Mouse (Mus musculus) midbrain, postnatal 0 days (tissue): ENCODE measurements around the gene Actr1a. TPM values are rescaled to one million over a fixed set of nuclear protein-coding genes. Genes with fewer than 3 reads are reported as not detected.

Source experiments
- ATAC-seq: fragments of 200-750 bp; cut with Nextera tagmentation; 2 replicates; pipeline ENCODE4 v1.8.0; 2017; ENCODE audit warnings: moderate number of reproducible peaks, mild to moderate bottlenecking, moderate TSS enrichment, moderate library complexity; ENCODE audit not compliant: low FRiP score
- DNase-seq: peaks from one replicate; pipeline ENCODE4 v3.0.0-alpha.2; 2015; ENCODE audit warnings: low spot score
- H3K27ac ChIP-seq: fragments of 300-500 bp; sonication (generic); 2 replicates; pipeline ENCODE4 v1.5.1; 2014; ENCODE audit warnings: low read depth, mild to moderate bottlenecking, low read length, mixed read lengths
- H3K27me3 ChIP-seq: fragments of 300-500 bp; sonication (generic); 2 replicates; pipeline ENCODE4 v1.6.1; 2014; ENCODE audit warnings: low read length, control low read depth, mixed read lengths; ENCODE audit not compliant: insufficient read depth
- H3K36me3 ChIP-seq: fragments of 300-500 bp; sonication (generic); 2 replicates; pipeline ENCODE4 v1.6.1; 2014; ENCODE audit warnings: low read length, control low read depth, mixed read lengths; ENCODE audit not compliant: insufficient read depth
- H3K4me1 ChIP-seq: fragments of 300-500 bp; sonication (generic); 2 replicates; pipeline ENCODE4 v1.6.1; 2014; ENCODE audit warnings: mild to moderate bottlenecking, control low read depth, antibody characterized with exemption, low read length, mixed read lengths; ENCODE audit not compliant: insufficient read depth
- H3K4me2 ChIP-seq: fragments of 300-500 bp; sonication (generic); 2 replicates; pipeline ENCODE4 v1.6.1; 2014; ENCODE audit warnings: low read depth, mild to moderate bottlenecking, low read length, mixed read lengths; ENCODE audit not compliant: poor library complexity, severe bottlenecking
- H3K4me3 ChIP-seq: fragments of 300-500 bp; sonication (generic); 2 replicates; pipeline ENCODE4 v1.5.1; 2014; ENCODE audit warnings: low read depth, mild to moderate bottlenecking, low read length, moderate library complexity
- H3K9ac ChIP-seq: fragments of 300-500 bp; sonication (generic); replicated peaks from 2 replicates; pipeline ENCODE4 v1.6.1; 2014; ENCODE audit warnings: mild to moderate bottlenecking, low read length, moderate library complexity, mixed read lengths; ENCODE audit not compliant: poor library complexity, severe bottlenecking
- H3K9me3 ChIP-seq: fragments of 300-500 bp; sonication (generic); 2 replicates; pipeline ENCODE4 v1.6.1; 2016; ENCODE audit warnings: low read length, control low read depth
- CTCF ChIP-seq: IDR thresholded peaks from 2 replicates; pipeline ENCODE4 v1.5.1; 2016; ENCODE audit warnings: antibody characterized with exemption, mild to moderate bottlenecking
- WGBS: fragments of 180-500 bp; shearing (Covaris S2); extraction: QIAGEN DNeasy Blood & Tissue Kit; methylation state at CpG from one replicate; pipeline ENCODE4 v1.1.7; 2014; 5-methylcytosine and 5-hydroxymethylcytosine counted together
- polyA plus RNA-seq: library from polyadenylated mRNA; unstranded; fragments of >200 nt; fragmentation: Nextera tagmentation; extraction: Ambion mirVana; gene quantifications from 2 replicates; pipeline ENCODE4 v1.2.1, GENCODE M21; 2015
- total RNA-seq: library from RNA; depleted of rRNA; stranded (reverse); fragments of >200 nt; gene quantifications from 2 replicates; pipeline ENCODE4 v1.2.3, GENCODE M21; 2014

The Actr1a gene
- total and polyA plus RNA-seq, 2 experiments from 2014 or later, result 327 to 356 TPM

DNA sequence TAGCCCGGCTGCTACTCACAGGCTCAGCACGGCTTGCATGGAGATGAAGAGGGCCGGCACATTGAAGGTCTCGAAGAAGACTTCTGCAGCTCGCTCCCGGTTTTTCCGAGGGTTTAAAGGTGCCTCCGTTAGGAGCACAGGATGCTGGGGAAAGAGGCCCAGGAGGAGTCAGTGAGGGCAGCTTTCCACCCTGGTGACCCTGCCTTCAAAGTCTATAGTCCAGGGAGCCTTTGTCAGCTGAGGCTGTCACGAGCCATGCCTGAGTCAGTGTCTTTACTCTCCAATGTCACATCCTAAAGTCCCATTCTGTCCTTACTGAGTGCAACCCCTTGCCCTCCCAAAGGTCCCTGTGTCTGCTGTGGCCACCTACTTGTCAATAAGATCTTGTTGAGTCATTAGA is 13.3 kb downstream of the Actr1a start:
- Histone ChIP-seq H3K9ac (no peak overlapping the region), H3K4me3 (no peak overlapping the region), H3K27me3 (no peaks in the 10 kb centered on the region), H3K9me3 (no peaks in the 10 kb centered on the region), H3K27ac (no peak overlapping the region), H3K4me2 (no peak overlapping the region), H3K36me3 (peaks cover 79% of the 10 kb centered on the region), H3K4me1 (no peaks in the 10 kb centered on the region)
- TF ChIP-seq CTCF, result no peak
- ATAC-seq (no peak), DNase-seq (no peak)
- WGBS, result 91% methylated on average over 9 of the region's 9 CpGs

DNA sequence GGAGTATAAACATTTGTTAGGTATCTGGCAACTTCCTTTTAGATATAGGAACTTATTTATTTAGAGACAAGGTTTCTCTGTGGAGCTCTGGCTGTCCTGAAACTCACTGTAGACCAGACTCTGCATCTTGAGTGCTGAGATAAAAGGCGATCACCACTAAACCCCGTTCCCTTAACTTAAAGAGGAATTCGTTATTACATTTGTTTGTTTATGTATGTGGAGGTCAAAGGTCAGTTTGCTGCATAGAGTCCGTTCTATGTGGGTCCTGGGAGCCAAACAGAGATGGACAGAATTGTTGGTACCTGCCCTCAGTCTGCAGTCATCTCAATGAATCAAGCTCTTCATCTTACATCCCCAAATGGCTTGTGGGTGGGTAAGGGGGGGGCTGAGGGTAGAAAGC is 19.7 kb downstream of the Actr1a start:
- H3K4me3 ChIP-seq, result no peak overlapping the region
- H3K27ac ChIP-seq, result no peak overlapping the region
- peaks cover 50% of the 10 kb centered on the region for H3K36me3 ChIP-seq
- no peak overlapping the region for H3K4me2 ChIP-seq
- TF ChIP-seq CTCF, result no peak
- DNase-seq, result no peak
- no peaks in the 10 kb centered on the region for H3K27me3 ChIP-seq
- no peak for ATAC-seq
- H3K9ac ChIP-seq, result no peak overlapping the region
- H3K9me3 ChIP-seq, result no peaks in the 10 kb centered on the region
- H3K4me1 ChIP-seq, result no peaks in the 10 kb centered on the region
- 71% methylated on average over 4 of the region's 4 CpGs for WGBS

DNA sequence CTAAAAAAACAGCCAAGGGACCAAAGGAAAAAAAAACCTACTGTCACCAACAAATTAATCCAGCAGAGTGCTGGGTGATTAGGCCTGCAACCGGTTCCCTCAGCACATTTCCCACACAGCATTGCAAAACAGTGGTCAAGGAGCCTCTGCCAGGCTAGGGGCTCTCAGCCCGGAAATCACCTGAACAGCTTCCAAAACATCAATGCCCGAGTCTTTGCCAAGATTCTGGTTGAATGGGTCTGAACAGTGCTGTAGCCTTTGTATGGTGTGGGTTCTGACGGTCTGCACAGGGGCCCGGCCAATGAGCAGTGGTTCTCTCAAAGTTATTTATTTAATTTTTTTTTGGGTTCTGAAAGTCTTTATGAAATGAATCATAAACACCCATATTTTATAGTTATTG is 20.1 kb downstream of the Actr1a start:
- H3K27ac ChIP-seq, result peak overlapping the region; percentile 32; the same call in 1 of the 2 replicates

DNA sequence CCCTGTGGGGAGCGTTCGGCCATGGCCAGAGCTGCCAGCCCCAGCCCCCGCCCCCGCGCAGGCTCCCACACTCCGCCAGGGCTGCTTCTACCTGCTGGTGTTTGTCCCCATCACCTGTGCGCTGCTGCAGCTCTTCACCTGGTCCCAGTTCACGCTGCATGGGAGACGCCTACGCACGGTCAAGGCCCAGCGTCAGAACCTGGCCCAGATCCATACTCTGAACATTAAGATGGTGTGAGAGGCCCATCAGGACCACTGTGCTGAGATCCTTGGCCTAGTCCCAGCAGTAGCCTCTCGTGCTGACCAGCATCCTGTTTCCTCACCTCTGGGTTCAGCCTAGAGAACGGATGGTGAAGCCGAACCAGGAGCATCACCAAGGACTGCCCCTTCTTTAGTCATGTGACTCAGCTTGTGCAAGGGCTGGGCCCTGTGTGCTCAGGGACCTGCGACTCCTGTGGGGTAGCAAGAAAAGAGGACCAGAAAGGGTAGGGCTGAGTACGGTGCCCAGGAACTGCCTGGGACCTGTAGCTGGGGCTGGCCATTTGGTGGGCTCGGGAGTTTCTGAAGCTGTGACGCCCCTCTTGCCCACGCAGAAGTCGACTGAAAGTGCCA is 21.0 kb downstream of the Actr1a start:
- H3K27me3 ChIP-seq, result no peaks in the 10 kb centered on the region
- DNase-seq, result no peak
- no peak overlapping the region for H3K9ac ChIP-seq
- H3K36me3 ChIP-seq, result peaks cover 37% of the 10 kb centered on the region
- H3K4me1 ChIP-seq, result no peaks in the 10 kb centered on the region
- H3K27ac ChIP-seq, result no peak overlapping the region
- H3K9me3 ChIP-seq, result no peaks in the 10 kb centered on the region
- 47% methylated on average over 21 of the region's 21 CpGs for WGBS
- no peak for ATAC-seq
- no peak for TF ChIP-seq CTCF
- H3K4me2 ChIP-seq, result no peak overlapping the region
- H3K4me3 ChIP-seq, result no peak overlapping the region

More for the DNA sequence above, 20.1 kb downstream of the Actr1a start:
- Histone ChIP-seq H3K4me2 (no peak overlapping the region), H3K4me3 (no peak overlapping the region), H3K9me3 (no peaks in the 10 kb centered on the region), H3K4me1 (no peaks in the 10 kb centered on the region), H3K36me3 (peaks cover 46% of the 10 kb centered on the region), H3K9ac (no peak overlapping the region), H3K27me3 (no peaks in the 10 kb centered on the region)
- WGBS, result 58% methylated on average over 5 of the region's 5 CpGs
- peak; percentile 76 for DNase-seq
- TF ChIP-seq CTCF, result no peak
- ATAC-seq, result no peak

DNA sequence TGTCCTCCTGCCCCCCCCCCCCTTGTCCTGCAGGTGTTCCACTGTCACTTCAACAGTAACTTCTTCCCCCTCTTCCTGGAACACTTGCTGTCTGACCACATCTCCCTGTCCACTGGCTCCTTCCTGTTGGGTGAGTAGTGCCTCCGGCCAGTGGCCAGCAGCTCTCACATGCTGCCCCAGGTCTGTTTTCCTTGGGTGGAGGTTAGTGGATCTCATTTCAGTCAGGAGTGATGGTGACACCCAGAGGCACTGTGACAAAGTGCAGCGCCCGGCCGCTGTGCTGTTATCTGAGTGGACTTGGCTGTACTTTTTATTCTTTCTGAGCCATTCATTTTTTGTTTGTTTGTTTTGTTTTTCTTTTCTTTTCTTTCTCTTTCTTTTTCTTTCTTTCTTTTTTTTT is 26.3 kb downstream of the Actr1a start:
- Histone ChIP-seq H3K4me3 (no peak overlapping the region), H3K36me3 (peaks cover 7% of the 10 kb centered on the region; the same call in 1 of the 2 replicates), H3K4me1 (no peaks in the 10 kb centered on the region), H3K27ac (no peak overlapping the region), H3K9me3 (no peaks in the 10 kb centered on the region), H3K4me2 (no peak overlapping the region), H3K27me3 (no peaks in the 10 kb centered on the region), H3K9ac (no peak overlapping the region)
- TF ChIP-seq CTCF, result peak; percentile 73
- ATAC-seq (no peak), DNase-seq (peak; percentile 67)
- 22% methylated on average over 4 of the region's 4 CpGs for WGBS

DNA sequence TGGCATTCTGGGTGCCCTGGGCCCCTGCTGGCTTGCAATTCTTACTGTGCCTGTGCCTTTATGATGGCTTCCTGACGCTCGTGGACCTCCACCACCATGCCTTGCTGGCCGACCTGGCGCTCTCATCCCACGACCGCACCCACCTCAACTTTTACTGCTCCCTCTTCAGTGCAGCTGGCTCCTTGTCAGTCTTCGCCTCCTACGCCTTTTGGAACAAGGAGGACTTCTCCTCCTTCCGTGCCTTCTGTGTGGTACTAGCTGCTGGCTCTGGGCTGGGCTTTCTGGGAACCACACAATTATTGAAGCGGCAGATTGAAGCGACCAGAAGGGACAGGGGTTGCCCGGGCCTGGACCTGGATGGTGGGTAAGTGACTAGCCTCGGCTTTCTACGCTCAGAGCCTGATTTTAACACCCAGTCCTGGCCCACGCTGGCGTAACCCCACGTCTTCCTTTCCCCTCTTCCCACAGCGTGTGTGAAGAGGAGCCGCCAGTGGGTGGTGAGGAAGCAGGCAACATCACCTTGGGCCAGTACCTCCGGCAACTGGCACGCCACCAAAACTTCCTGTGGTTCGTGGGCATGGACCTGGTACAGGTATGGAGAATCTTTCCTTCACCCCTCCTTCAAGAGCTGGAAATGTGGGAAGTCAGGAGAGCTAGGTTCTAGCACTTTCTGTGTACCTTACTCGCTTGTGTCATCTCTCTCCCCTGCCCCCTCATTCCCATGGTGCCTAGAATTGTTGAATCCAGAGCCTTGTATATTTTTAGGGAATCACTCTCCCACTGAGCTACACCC is 27.6 kb downstream of the Actr1a start:
- WGBS, result 90% methylated on average over 23 of the region's 23 CpGs

More for the DNA sequence above, 27.6 kb downstream of the Actr1a start:
- Histone ChIP-seq H3K9me3 (no peaks in the 10 kb centered on the region), H3K27me3 (no peaks in the 10 kb centered on the region), H3K27ac (no peak overlapping the region), H3K36me3 (peaks cover 7% of the 10 kb centered on the region; the same call in 1 of the 2 replicates), H3K4me3 (no peak overlapping the region), H3K4me2 (no peak overlapping the region), H3K9ac (no peak overlapping the region), H3K4me1 (no peaks in the 10 kb centered on the region)
- DNase-seq, result no peak
- ATAC-seq, result no peak
- TF ChIP-seq CTCF, result no peak
